Mouse (Mus musculus): ENCODE measurements at regions not wholly inside any gene's neighbourhood (a gene's known extent, or its start where the extent isn't known, plus 50 kb on each side); places are given as distances from the start of the nearest gene placed in this dataset.

DNA sequence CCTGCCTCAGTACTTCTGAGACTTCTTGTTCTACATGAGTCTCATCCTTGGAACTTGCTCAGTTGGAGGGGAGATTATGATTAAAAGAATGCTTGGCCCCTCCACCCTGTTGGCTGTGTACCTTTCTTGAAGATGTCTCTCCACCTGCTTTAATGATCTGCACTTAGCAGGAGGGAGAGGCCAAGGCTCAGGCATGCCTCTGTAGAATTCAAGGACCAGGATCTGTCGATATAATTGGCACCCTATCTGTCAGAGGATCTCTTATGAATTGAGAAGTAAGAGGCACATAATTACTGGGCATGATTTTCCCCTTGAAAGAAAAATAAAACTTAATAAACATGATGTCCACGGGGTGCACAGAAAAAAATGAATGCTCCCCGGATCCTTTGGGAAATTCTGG is 2893.1 kb upstream of the 5930422O12Rik start:
- H3K27ac ChIP-seq (ENCODE audit: low read depth) = no peak overlapping the region
- H3K9me3 ChIP-seq (ENCODE audit: low read depth, low read length) = no peaks in the 10 kb centered on the region
- no peak for ATAC-seq (ENCODE audit: insufficient read depth)
- no peaks in the 10 kb centered on the region for H3K36me3 ChIP-seq (ENCODE audit: insufficient read depth)
- TF ChIP-seq CTCF (IDR thresholded peaks at IDR 0.05; ENCODE audit: low read depth) = no peak
- 70% methylated on average over 3 of the region's 3 CpGs for WGBS
- H3K4me3 ChIP-seq (ENCODE audit: low read depth, low read length) = no peak overlapping the region
- H3K27me3 ChIP-seq (ENCODE audit: insufficient read depth, low read length) = no peaks in the 10 kb centered on the region
- H3K9ac ChIP-seq = no peak overlapping the region
- DNase-seq = no peak
- no peak overlapping the region for H3K4me2 ChIP-seq
- H3K4me1 ChIP-seq (ENCODE audit: insufficient read depth) = no peaks in the 10 kb centered on the region

DNA sequence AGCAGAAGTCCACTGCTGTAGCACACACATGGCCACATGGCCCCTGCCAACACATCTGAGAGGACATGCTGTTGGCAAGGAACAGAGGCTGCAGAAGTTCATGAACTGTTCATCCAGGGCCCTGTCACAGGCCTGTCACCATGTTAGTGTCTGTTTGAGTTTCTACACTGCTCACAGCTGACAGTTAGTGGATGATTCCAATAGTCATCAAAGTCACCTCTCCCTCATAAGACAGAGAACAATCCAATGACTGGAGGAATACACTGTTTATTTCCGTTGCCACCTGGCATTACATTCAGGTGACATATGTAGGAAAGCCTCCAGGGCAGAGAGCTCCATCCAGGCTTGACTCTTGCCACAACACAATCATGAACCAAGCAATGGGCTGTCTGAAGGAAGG is 2886.3 kb upstream of the 5930422O12Rik start:
- no peaks in the 10 kb centered on the region for H3K36me3 ChIP-seq (ENCODE audit: insufficient read depth)
- 83% methylated on average over 1 of the region's 1 CpGs for WGBS
- DNase-seq = no peak
- no peak for ATAC-seq (ENCODE audit: insufficient read depth)
- H3K4me1 ChIP-seq (ENCODE audit: insufficient read depth) = no peaks in the 10 kb centered on the region
- H3K4me3 ChIP-seq (ENCODE audit: low read depth, low read length) = no peak overlapping the region
- no peak overlapping the region for H3K27ac ChIP-seq (ENCODE audit: low read depth)
- no peak overlapping the region for H3K9ac ChIP-seq
- TF ChIP-seq CTCF (IDR thresholded peaks at IDR 0.05; ENCODE audit: low read depth) = no peak
- no peaks in the 10 kb centered on the region for H3K9me3 ChIP-seq (ENCODE audit: low read depth, low read length)
- H3K27me3 ChIP-seq (ENCODE audit: insufficient read depth, low read length) = no peaks in the 10 kb centered on the region
- H3K4me2 ChIP-seq = no peak overlapping the region

DNA sequence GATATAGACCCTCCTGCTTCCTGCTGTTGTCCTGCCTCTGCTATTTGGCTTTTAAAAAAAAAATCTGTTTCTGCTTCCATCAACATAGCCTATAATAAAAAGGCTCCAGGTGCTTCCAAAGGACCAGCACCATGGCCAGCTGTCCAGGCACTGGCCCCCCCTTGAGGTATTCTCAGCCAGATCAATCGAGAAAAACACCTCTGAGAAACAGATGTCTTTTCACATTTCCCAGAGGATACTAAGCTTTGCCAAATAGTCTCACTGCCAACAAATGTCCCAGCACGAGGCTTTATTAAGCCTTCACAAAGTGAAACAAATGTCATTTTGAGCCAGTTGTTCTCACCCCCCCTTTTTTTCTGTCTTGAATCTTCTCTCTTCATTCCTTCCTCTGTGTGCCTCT is 2880.7 kb upstream of the 5930422O12Rik start:
- Histone ChIP-seq H3K36me3 (ENCODE audit: insufficient read depth) (no peaks in the 10 kb centered on the region), H3K9me3 (ENCODE audit: low read depth, low read length) (no peaks in the 10 kb centered on the region), H3K4me2 (no peak overlapping the region), H3K4me1 (ENCODE audit: insufficient read depth) (no peaks in the 10 kb centered on the region), H3K27ac (ENCODE audit: low read depth) (no peak overlapping the region), H3K27me3 (ENCODE audit: insufficient read depth, low read length) (no peaks in the 10 kb centered on the region), H3K4me3 (ENCODE audit: low read depth, low read length) (no peak overlapping the region), H3K9ac (no peak overlapping the region)
- ATAC-seq (ENCODE audit: insufficient read depth) (no peak), DNase-seq (peak; percentile 16)
- 26% methylated on average over 2 of the region's 2 CpGs for WGBS
- no peak for TF ChIP-seq CTCF (IDR thresholded peaks at IDR 0.05; ENCODE audit: low read depth)

DNA sequence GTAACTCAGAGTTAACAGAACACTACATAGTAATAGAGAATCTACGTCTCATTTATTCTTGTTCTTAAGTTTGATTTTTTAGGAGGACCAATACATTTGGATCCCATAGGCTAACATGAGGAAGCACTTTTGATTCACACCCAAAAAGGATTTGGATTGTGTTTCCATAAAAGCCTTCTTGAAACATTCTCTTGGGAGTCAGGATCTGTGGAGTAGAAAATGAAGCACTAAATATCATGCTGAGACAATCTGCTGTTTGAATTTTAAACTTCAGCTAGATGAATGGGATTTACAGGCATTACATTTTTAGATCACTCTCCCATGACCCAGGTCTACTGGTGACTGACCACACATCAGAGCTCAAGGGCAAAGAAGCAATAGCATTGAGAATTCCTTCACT is 2877.5 kb upstream of the 5930422O12Rik start:
- H3K9ac ChIP-seq = no peak overlapping the region
- ATAC-seq (ENCODE audit: insufficient read depth) (no peak), DNase-seq (no peak)
- no peak for TF ChIP-seq CTCF (IDR thresholded peaks at IDR 0.05; ENCODE audit: low read depth)
- H3K36me3 ChIP-seq (ENCODE audit: insufficient read depth) = no peaks in the 10 kb centered on the region
- 88% methylated on average over 1 of the region's 1 CpGs for WGBS
- H3K4me3 ChIP-seq (ENCODE audit: low read depth, low read length) = no peak overlapping the region
- H3K4me2 ChIP-seq = no peak overlapping the region
- no peaks in the 10 kb centered on the region for H3K9me3 ChIP-seq (ENCODE audit: low read depth, low read length)
- no peak overlapping the region for H3K27ac ChIP-seq (ENCODE audit: low read depth)
- H3K27me3 ChIP-seq (ENCODE audit: insufficient read depth, low read length) = no peaks in the 10 kb centered on the region
- H3K4me1 ChIP-seq (ENCODE audit: insufficient read depth) = no peaks in the 10 kb centered on the region

DNA sequence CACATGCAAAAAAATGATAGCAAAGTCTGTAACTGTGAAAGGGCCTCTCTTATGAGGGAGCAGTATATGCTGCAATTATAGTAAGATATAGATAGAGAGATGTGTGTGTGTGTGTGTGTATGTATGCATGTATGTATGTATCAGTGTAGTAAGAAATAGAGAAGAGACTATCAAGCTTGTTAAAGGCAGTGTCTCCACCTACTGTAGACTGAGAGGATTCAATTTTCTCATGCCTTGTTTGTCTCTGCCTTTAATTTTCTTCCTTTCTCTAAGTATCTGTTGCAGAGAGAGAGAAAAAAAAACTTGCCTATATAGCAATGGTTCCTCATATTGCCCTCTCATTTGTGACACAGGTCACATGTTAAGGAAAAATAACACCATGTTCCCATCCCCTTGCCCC is 2871.1 kb upstream of the 5930422O12Rik start:
- Histone ChIP-seq H3K27ac (ENCODE audit: low read depth) (no peak overlapping the region), H3K27me3 (ENCODE audit: insufficient read depth, low read length) (no peaks in the 10 kb centered on the region), H3K4me1 (ENCODE audit: insufficient read depth) (no peaks in the 10 kb centered on the region), H3K36me3 (ENCODE audit: insufficient read depth) (no peaks in the 10 kb centered on the region), H3K9me3 (ENCODE audit: low read depth, low read length) (no peaks in the 10 kb centered on the region), H3K4me3 (ENCODE audit: low read depth, low read length) (no peak overlapping the region), H3K4me2 (no peak overlapping the region), H3K9ac (no peak overlapping the region)
- no peak for TF ChIP-seq CTCF (IDR thresholded peaks at IDR 0.05; ENCODE audit: low read depth)
- ATAC-seq (ENCODE audit: insufficient read depth) (no peak), DNase-seq (no peak)

DNA sequence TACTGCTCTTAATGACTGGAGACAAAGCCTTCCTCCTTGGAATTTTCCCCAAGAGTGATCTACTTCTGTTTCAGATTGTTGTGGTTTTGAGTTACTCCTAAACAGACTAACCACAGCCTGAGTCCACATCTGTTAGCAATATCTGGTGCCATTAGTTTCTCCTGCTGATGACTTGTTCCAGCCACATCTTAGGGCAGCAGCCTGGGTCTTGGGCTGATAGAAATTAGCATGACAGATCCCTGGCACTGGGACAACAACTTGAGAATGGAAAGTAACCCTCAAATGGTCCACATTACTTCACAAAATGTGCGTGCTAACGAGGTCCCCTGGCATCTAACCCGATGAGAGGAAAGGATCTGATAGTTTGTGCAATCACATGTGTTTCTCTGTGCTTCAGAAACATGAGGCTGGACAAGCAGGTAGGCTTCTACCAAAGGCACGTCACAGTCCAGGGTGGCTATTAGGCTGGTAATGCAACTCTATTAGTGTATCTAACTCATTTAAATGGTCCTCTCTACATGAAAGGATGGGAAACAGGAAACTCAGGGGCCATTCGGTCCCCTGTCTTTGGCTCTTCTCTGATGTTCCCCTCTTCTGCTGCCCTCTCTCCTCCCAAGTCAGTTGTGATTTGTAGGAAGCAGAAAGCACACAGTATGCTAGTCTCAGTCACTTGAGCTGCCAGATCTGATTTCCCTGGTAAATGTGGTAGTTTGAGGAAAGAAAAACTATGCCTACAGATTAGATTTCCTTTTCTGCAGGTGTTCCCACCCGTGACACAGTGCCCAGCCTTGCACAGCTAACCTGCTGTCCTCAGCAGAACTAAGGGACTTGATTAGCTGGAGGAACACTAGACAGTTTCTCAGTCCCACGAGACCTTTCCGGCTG is 2866.9 kb upstream of the 5930422O12Rik start:
- no peak overlapping the region for H3K9ac ChIP-seq
- H3K27me3 ChIP-seq (ENCODE audit: insufficient read depth, low read length) = no peaks in the 10 kb centered on the region
- H3K27ac ChIP-seq (ENCODE audit: low read depth) = no peak overlapping the region
- no peak overlapping the region for H3K4me2 ChIP-seq
- H3K4me1 ChIP-seq (ENCODE audit: insufficient read depth) = no peaks in the 10 kb centered on the region
- no peak overlapping the region for H3K4me3 ChIP-seq (ENCODE audit: low read depth, low read length)
- no peak for ATAC-seq (ENCODE audit: insufficient read depth)
- TF ChIP-seq CTCF (IDR thresholded peaks at IDR 0.05; ENCODE audit: low read depth) = no peak
- no peak for DNase-seq
- H3K9me3 ChIP-seq (ENCODE audit: low read depth, low read length) = no peaks in the 10 kb centered on the region
- no peaks in the 10 kb centered on the region for H3K36me3 ChIP-seq (ENCODE audit: insufficient read depth)
- WGBS = 73% methylated on average over 8 of the region's 8 CpGs

DNA sequence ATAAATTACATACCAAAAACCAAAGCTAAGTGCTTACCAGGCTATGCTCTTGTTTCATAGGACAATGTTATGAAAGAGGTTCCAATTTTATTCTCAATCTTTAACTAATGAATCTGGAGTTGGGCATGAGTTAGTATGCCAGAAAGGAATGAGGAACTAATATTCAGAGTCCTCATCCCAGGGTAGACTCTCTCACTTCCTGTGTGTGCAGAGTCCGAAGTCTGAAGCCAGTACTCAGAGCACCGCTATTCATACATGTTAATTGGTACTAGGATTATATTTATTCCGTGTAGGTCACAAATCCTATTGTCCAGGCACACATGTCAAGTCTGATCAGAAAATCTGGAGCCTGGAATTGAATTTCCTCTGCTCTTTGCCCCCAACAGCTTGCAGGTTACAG is 2858.7 kb upstream of the 5930422O12Rik start:
- Histone ChIP-seq H3K9ac (no peak overlapping the region), H3K36me3 (ENCODE audit: insufficient read depth) (no peaks in the 10 kb centered on the region), H3K4me1 (ENCODE audit: insufficient read depth) (no peaks in the 10 kb centered on the region), H3K4me3 (ENCODE audit: low read depth, low read length) (no peak overlapping the region), H3K4me2 (no peak overlapping the region), H3K27ac (ENCODE audit: low read depth) (no peak overlapping the region), H3K9me3 (ENCODE audit: low read depth, low read length) (no peaks in the 10 kb centered on the region), H3K27me3 (ENCODE audit: insufficient read depth, low read length) (no peaks in the 10 kb centered on the region)
- ATAC-seq (ENCODE audit: insufficient read depth) = no peak
- WGBS = 75% methylated on average over 3 of the region's 3 CpGs
- TF ChIP-seq CTCF (IDR thresholded peaks at IDR 0.05; ENCODE audit: low read depth) = no peak
- no peak for DNase-seq

Data from lung, embryonic 14.5 days (tissue).